Comparison of ENCODE assay signal across 21 mouse cellular contexts in genomic region chr4:130926274-130926673, GRCm38 (mm10). TPM values are rescaled to one million over a fixed set of nuclear protein-coding genes. Genes with fewer than 3 reads are reported as not detected.
"Had no signal": no experiment of that assay in that cellular context is flagged by ENCODE, and none has a peak within 500 bp of the region (broad histone marks: within the 10 kb centered on the region; RNA-seq: fewer than 3 reads in every experiment).

No protein-coding gene starts in this region.

- H3K27me3 ChIP-seq: liver, embryonic 12.5 days; midbrain, embryonic 13.5 days; neural tube, embryonic 12.5 days; stomach, embryonic 15.5 days had no signal

- H3K9ac ChIP-seq: liver, embryonic 12.5 days; liver, embryonic 14.5 days; lung, embryonic 14.5 days; midbrain, embryonic 13.5 days; neural tube, embryonic 12.5 days; stomach, embryonic 15.5 days had no signal

- H3K4me3 ChIP-seq: liver, embryonic 12.5 days; midbrain, embryonic 13.5 days; myocyte; neural tube, embryonic 12.5 days; stomach, embryonic 15.5 days had no signal

- DNase-seq: lung, adult 18-20 months; lung, embryonic 14.5 days; lung, postnatal 10 days; lung, postnatal 4 days; retina, postnatal 1 day; right cerebral cortex, adult 18-20 months; thymus, adult 2 months; thymus, postnatal 25 days; thymus, postnatal 4 days had no signal

- ATAC-seq: liver, embryonic 12.5 days; midbrain, embryonic 13.5 days; midbrain, embryonic 16.5 days had no signal

- H3K4me1 ChIP-seq: stomach, embryonic 15.5 days had no signal

- H3K36me3 ChIP-seq: midbrain, embryonic 13.5 days; neural tube, embryonic 12.5 days; stomach, embryonic 15.5 days had no signal

- H3K27ac ChIP-seq: liver, embryonic 12.5 days; liver, embryonic 14.5 days; midbrain, embryonic 13.5 days; neural tube, embryonic 12.5 days; stomach, embryonic 15.5 days; stomach, postnatal 0 days had no signal

- H3K4me2 ChIP-seq: liver, embryonic 12.5 days; lung, embryonic 14.5 days; midbrain, embryonic 11.5 days; midbrain, embryonic 13.5 days; neural tube, embryonic 12.5 days; stomach, embryonic 15.5 days had no signal

- H3K9me3 ChIP-seq: liver, embryonic 12.5 days; midbrain, embryonic 13.5 days; neural tube, embryonic 12.5 days; stomach, embryonic 15.5 days had no signal

RNA-seq across cellular contexts. Expression of gene Matn1, which starts 17.9 kb away (rescaled TPM):
- total RNA-seq: megakaryocyte-erythroid progenitor cell, adult 5-6 weeks had no signal
- polyA plus RNA-seq: lung, embryonic 14.5 days; midbrain, embryonic 11.5 days; midbrain, embryonic 13.5 days; myocyte; neural tube, embryonic 14.5 days; stomach, embryonic 15.5 days; urinary bladder, adult 2 months had no signal
